30 mouse cellular contexts compared by ENCODE assay signal in genomic region chr16:72829530-72829929, GRCm38 (mm10).
DNase-seq lines count a peak whose midpoint lies in the region; ATAC-seq and TF ChIP-seq lines count a peak whose summit lies in the region.
"Had no signal": no experiment of that assay in that cellular context is flagged by ENCODE, and none has a peak within 500 bp of the region (broad histone marks: within the 10 kb centered on the region; RNA-seq: fewer than 3 reads in every experiment).

No protein-coding gene starts in this region.

- H3K36me3 ChIP-seq in intestine, embryonic 14.5 days (ENCODE audit: control insufficient read depth, insufficient read depth, low read length), result no peaks in the 10 kb centered on the region
- H3K36me3 ChIP-seq in intestine, embryonic 16.5 days (ENCODE audit: control insufficient read depth, insufficient read depth, low read length), result no peaks in the 10 kb centered on the region
- H3K36me3 ChIP-seq in liver, postnatal 0 days (replicated peaks; ENCODE audit: insufficient read depth, low read length), result no peaks in the 10 kb centered on the region
- no peaks in the 10 kb centered on the region for H3K36me3 ChIP-seq in liver, embryonic 12.5 days
- H3K36me3 ChIP-seq: G1E; heart, embryonic 13.5 days; hindbrain, embryonic 15.5 days; intestine, embryonic 15.5 days; liver, embryonic 15.5 days; lung, embryonic 15.5 days; midbrain, embryonic 10.5 days; midbrain, embryonic 15.5 days; neural tube, embryonic 13.5 days; stomach, embryonic 15.5 days had no signal

- H3K4me1 ChIP-seq in intestine, embryonic 14.5 days (replicated peaks; ENCODE audit: control insufficient read depth, insufficient read depth, low read length), result peaks cover 13% of the 10 kb centered on the region
- peaks cover 6% of the 10 kb centered on the region for H3K4me1 ChIP-seq in intestine, embryonic 16.5 days (ENCODE audit: control insufficient read depth, insufficient read depth, low read length)
- peaks cover 4% of the 10 kb centered on the region for H3K4me1 ChIP-seq in liver, postnatal 0 days (ENCODE audit: insufficient read depth)
- H3K4me1 ChIP-seq in liver, embryonic 12.5 days, result no peaks in the 10 kb centered on the region
- H3K4me1 ChIP-seq: forebrain, embryonic 13.5 days; hindbrain, embryonic 15.5 days; intestine, embryonic 15.5 days; liver, embryonic 15.5 days had no signal

- 0 out of 2 replicates have a peak, but pooled peaks have one; percentile 43 for ATAC-seq in intestine, embryonic 14.5 days (replicated peaks; ENCODE audit: low FRiP score, low TSS enrichment, low read depth)
- ATAC-seq in intestine, embryonic 16.5 days, result no peak
- no peak for ATAC-seq in liver, postnatal 0 days
- ATAC-seq in liver, embryonic 12.5 days, result no peak
- ATAC-seq: forebrain, embryonic 13.5 days; intestine, embryonic 15.5 days; midbrain, embryonic 15.5 days had no signal

- H3K9ac ChIP-seq in intestine, embryonic 14.5 days (ENCODE audit: low read length), result no peak overlapping the region
- no peak overlapping the region for H3K9ac ChIP-seq in intestine, embryonic 16.5 days (ENCODE audit: low read depth, low read length)
- no peak overlapping the region for H3K9ac ChIP-seq in liver, postnatal 0 days (replicated peaks)
- H3K9ac ChIP-seq in liver, embryonic 12.5 days, result no peak overlapping the region
- H3K9ac ChIP-seq: forebrain, embryonic 13.5 days; heart, embryonic 13.5 days; hindbrain, embryonic 15.5 days; intestine, embryonic 15.5 days; liver, embryonic 15.5 days; lung, embryonic 15.5 days; midbrain, embryonic 15.5 days; neural tube, embryonic 13.5 days; stomach, embryonic 15.5 days had no signal

- TF ChIP-seq EP300 in liver, postnatal 0 days (IDR thresholded peaks at IDR 0.05; ENCODE audit: low read depth), result no peak

- H3K27ac ChIP-seq in intestine, embryonic 14.5 days (ENCODE audit: low read depth), result no peak overlapping the region
- H3K27ac ChIP-seq in intestine, embryonic 16.5 days (ENCODE audit: low read length), result no peak overlapping the region
- peak overlapping the region; percentile 62 for H3K27ac ChIP-seq in liver, postnatal 0 days (ENCODE audit: low read depth)
- H3K27ac ChIP-seq in liver, embryonic 12.5 days, result no peak overlapping the region
- H3K27ac ChIP-seq: forebrain, embryonic 13.5 days; heart, embryonic 13.5 days; hindbrain, embryonic 15.5 days; intestine, embryonic 15.5 days; layer of hippocampus, adult 2 months; left cerebral cortex, adult 2 months; liver, embryonic 15.5 days; lung, embryonic 15.5 days; midbrain, embryonic 10.5 days; midbrain, embryonic 15.5 days; neural tube, embryonic 13.5 days; stomach, embryonic 15.5 days had no signal

- no peak overlapping the region for H3K4me2 ChIP-seq in intestine, embryonic 14.5 days (ENCODE audit: low read length)
- H3K4me2 ChIP-seq in intestine, embryonic 16.5 days (ENCODE audit: low read depth, low read length), result no peak overlapping the region
- H3K4me2 ChIP-seq in liver, postnatal 0 days (ENCODE audit: low read depth, low read length), result no peak overlapping the region
- H3K4me2 ChIP-seq in liver, embryonic 12.5 days, result no peak overlapping the region
- H3K4me2 ChIP-seq: forebrain, embryonic 13.5 days; heart, embryonic 13.5 days; hindbrain, embryonic 15.5 days; intestine, embryonic 15.5 days; liver, embryonic 15.5 days; lung, embryonic 15.5 days; midbrain, embryonic 15.5 days; neural tube, embryonic 13.5 days; stomach, embryonic 15.5 days had no signal

- H3K9me3 ChIP-seq in intestine, embryonic 14.5 days (ENCODE audit: control insufficient read depth, low read length), result no peaks in the 10 kb centered on the region
- no peaks in the 10 kb centered on the region for H3K9me3 ChIP-seq in intestine, embryonic 16.5 days (ENCODE audit: control insufficient read depth, low read length)
- H3K9me3 ChIP-seq in liver, postnatal 0 days (ENCODE audit: low read length), result no peaks in the 10 kb centered on the region
- H3K9me3 ChIP-seq in liver, embryonic 12.5 days (replicated peaks), result no peaks in the 10 kb centered on the region
- H3K9me3 ChIP-seq: forebrain, embryonic 13.5 days; heart, embryonic 13.5 days; hindbrain, embryonic 15.5 days; intestine, embryonic 15.5 days; liver, embryonic 15.5 days; lung, embryonic 15.5 days; midbrain, embryonic 10.5 days; midbrain, embryonic 15.5 days; neural tube, embryonic 13.5 days; stomach, embryonic 15.5 days had no signal

- 29% methylated on average over 8 of the region's 8 CpGs for WGBS in intestine, embryonic 14.5 days
- WGBS in intestine, embryonic 16.5 days, result 42% methylated on average over 8 of the region's 8 CpGs
- WGBS in liver, postnatal 0 days (ENCODE audit: insufficient replicate concordance), result 55% methylated on average over 8 of the region's 8 CpGs
- WGBS in liver, embryonic 12.5 days (ENCODE audit: insufficient replicate concordance), result 65% methylated on average over 8 of the region's 8 CpGs

- no peaks in the 10 kb centered on the region for H3K27me3 ChIP-seq in intestine, embryonic 14.5 days (replicated peaks; ENCODE audit: control insufficient read depth, insufficient read depth, low read length)
- no peaks in the 10 kb centered on the region for H3K27me3 ChIP-seq in intestine, embryonic 16.5 days (replicated peaks; ENCODE audit: control insufficient read depth, insufficient read depth, low read length)
- no peaks in the 10 kb centered on the region for H3K27me3 ChIP-seq in liver, postnatal 0 days (ENCODE audit: insufficient read depth, low read length)
- H3K27me3 ChIP-seq in liver, embryonic 12.5 days (replicated peaks), result no peaks in the 10 kb centered on the region
- H3K27me3 ChIP-seq: forebrain, embryonic 13.5 days; heart, embryonic 13.5 days; hindbrain, embryonic 15.5 days; intestine, embryonic 15.5 days; liver, embryonic 15.5 days; lung, embryonic 15.5 days; midbrain, embryonic 15.5 days; neural tube, embryonic 13.5 days; stomach, embryonic 15.5 days had no signal

- TF ChIP-seq CTCF in liver, postnatal 0 days (IDR thresholded peaks at IDR 0.05; ENCODE audit: low read depth), result no peak

- DNase-seq in embryo, embryonic 11 days, result peak; percentile 49
- no peak for DNase-seq in embryo, embryonic 9.5 days (ENCODE audit: extremely low spot score)
- DNase-seq in intestine, embryonic 14.5 days (ENCODE audit: low spot score), result no peak
- no peak for DNase-seq in liver, postnatal 0 days
- peak; percentile 7 for DNase-seq in yolk sac, embryonic 10.5 days (ENCODE audit: low spot score)
- DNase-seq: adrenal gland, adult 8-10 months; cerebellum, adult 2 months; cerebellum, postnatal 25 days; gastrocnemius, postnatal 10 days; heart, postnatal 14 days; kidney, adult 9 months; kidney, postnatal 36 days; retina, postnatal 1 day; right cerebral cortex, postnatal 14 days; thymus, postnatal 14 days had no signal

- no peak overlapping the region for H3K4me3 ChIP-seq in intestine, embryonic 14.5 days (ENCODE audit: low read depth, low read length)
- H3K4me3 ChIP-seq in intestine, embryonic 16.5 days (ENCODE audit: low read length), result no peak overlapping the region
- no peak overlapping the region for H3K4me3 ChIP-seq in liver, postnatal 0 days (ENCODE audit: low read depth, low read length)
- no peak overlapping the region for H3K4me3 ChIP-seq in liver, embryonic 12.5 days
- H3K4me3 ChIP-seq: forebrain, embryonic 13.5 days; heart, embryonic 13.5 days; hindbrain, embryonic 15.5 days; intestine, embryonic 15.5 days; layer of hippocampus, adult 2 months; left cerebral cortex, adult 2 months; liver, embryonic 15.5 days; lung, embryonic 15.5 days; midbrain, embryonic 10.5 days; midbrain, embryonic 15.5 days; neural tube, embryonic 13.5 days; stomach, embryonic 15.5 days had no signal

Comparison
In these comparisons a context has a peak if more than half of its experiments do, and no peak if none do; other contexts are left out.
1. DNase-seq: peak in embryo, embryonic 11 days (single experiment) and yolk sac, embryonic 10.5 days (single experiment); none in embryo, embryonic 9.5 days (single experiment), intestine, embryonic 14.5 days (single experiment) and liver, postnatal 0 days (single experiment).